Mouse (Mus musculus): ENCODE measurements at regions not wholly inside any gene's neighbourhood (a gene's known extent, or its start where the extent isn't known, plus 50 kb on each side); places are given as distances from the start of the nearest gene placed in this dataset.

DNA sequence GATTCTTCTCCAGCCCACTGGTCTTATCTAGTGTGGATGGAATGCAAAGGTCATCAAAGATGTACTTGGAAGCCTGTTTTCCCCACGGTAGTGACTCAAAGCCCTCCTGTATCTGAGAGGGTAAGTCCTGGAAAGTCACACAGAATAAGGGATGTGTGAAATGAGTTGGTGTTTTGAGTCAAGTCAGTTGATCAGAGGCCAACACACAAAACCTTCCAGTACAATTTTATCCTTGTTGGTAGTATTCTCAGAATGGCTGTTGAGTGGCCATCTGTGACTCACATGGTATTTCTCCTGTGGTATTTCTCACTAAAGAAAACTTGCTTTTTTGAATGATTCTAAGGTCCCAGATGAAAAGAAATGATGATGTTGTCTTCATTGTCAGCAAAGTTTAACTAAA lies 384.8 kb upstream of the Jag1 start:
- H3K27ac ChIP-seq (ENCODE audit: insufficient read depth, low read length), result no peak overlapping the region
- no peak for TF ChIP-seq POLR2A (IDR thresholded peaks at IDR 0.05; ENCODE audit: insufficient read depth, low read length)
- no peak for TF ChIP-seq CTCF (IDR thresholded peaks at IDR 0.05; ENCODE audit: low read depth, low read length)
- TF ChIP-seq EP300 (IDR thresholded peaks at IDR 0.05; ENCODE audit: insufficient read depth, low read depth, low read length), result no peak

DNA sequence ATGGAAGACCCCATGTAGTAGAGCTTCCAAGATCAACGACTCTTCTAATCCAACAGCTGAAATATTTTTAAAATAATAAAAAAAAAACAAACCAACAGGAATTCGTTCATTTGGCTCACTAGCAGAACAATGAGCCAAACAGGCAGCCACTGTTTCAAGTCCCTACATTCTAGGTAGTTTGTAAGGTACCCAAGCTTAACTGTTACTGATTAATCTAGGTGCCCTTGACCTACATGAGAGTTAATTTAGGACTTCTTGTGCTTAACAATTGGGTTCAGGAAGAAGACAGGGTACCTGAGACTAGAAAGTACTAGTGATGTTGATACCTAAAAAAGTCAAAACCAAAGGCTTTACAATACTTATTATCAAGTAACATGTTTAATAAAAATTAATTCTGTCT lies 381.2 kb upstream of the Jag1 start:
- H3K27me3 ChIP-seq (ENCODE audit: control insufficient read depth, insufficient read depth, low read length, poor library complexity, severe bottlenecking), result no peaks in the 10 kb centered on the region
- no peak overlapping the region for H3K9ac ChIP-seq (ENCODE audit: low read depth, poor library complexity, severe bottlenecking)
- H3K4me3 ChIP-seq (ENCODE audit: low read depth, low read length), result no peak overlapping the region
- no peak overlapping the region for H3K27ac ChIP-seq (ENCODE audit: insufficient read depth, low read length)
- no peaks in the 10 kb centered on the region for H3K4me1 ChIP-seq (ENCODE audit: control insufficient read depth, insufficient read depth, low read length)
- H3K36me3 ChIP-seq (ENCODE audit: control insufficient read depth, insufficient read depth, low read length, poor library complexity, severe bottlenecking), result no peaks in the 10 kb centered on the region
- no peak for TF ChIP-seq CTCF (IDR thresholded peaks at IDR 0.05; ENCODE audit: low read depth, low read length)
- no peak for TF ChIP-seq EP300 (IDR thresholded peaks at IDR 0.05; ENCODE audit: insufficient read depth, low read depth, low read length)
- no peak for TF ChIP-seq POLR2A (IDR thresholded peaks at IDR 0.05; ENCODE audit: insufficient read depth, low read length)
- H3K9me3 ChIP-seq (replicated peaks; ENCODE audit: control insufficient read depth, insufficient read depth, low read length, poor library complexity, severe bottlenecking), result no peaks in the 10 kb centered on the region

More for the DNA sequence above, 384.8 kb upstream of the Jag1 start:
- H3K36me3 ChIP-seq (ENCODE audit: control insufficient read depth, insufficient read depth, low read length, poor library complexity, severe bottlenecking), result no peaks in the 10 kb centered on the region
- no peak overlapping the region for H3K4me3 ChIP-seq (ENCODE audit: low read depth, low read length)
- no peaks in the 10 kb centered on the region for H3K27me3 ChIP-seq (ENCODE audit: control insufficient read depth, insufficient read depth, low read length, poor library complexity, severe bottlenecking)
- H3K9ac ChIP-seq (ENCODE audit: low read depth, poor library complexity, severe bottlenecking), result no peak overlapping the region
- H3K9me3 ChIP-seq (replicated peaks; ENCODE audit: control insufficient read depth, insufficient read depth, low read length, poor library complexity, severe bottlenecking), result no peaks in the 10 kb centered on the region
- no peaks in the 10 kb centered on the region for H3K4me1 ChIP-seq (ENCODE audit: control insufficient read depth, insufficient read depth, low read length)

DNA sequence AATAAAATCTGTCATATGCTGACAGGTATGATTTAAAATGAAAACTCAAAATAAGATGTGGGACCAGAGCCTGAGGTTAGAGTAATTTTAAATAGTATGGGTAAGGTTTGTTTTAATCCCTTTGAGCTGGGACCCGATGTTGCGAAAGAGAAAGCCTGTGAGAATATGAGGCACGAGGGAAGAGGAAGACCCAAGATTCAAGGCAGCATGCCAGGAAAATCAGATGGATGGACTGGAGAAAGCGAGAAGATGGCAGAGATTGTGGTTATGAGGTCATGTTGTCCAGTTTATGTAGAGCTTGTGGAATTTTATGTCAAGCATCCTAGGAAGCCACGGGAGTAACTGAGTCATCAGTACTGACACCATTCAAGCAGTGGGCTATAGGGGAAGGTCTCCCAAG lies 377.2 kb upstream of the Jag1 start:
- Histone ChIP-seq H3K4me1 (ENCODE audit: control insufficient read depth, insufficient read depth, low read length) (no peaks in the 10 kb centered on the region), H3K9ac (ENCODE audit: low read depth, poor library complexity, severe bottlenecking) (no peak overlapping the region), H3K9me3 (replicated peaks; ENCODE audit: control insufficient read depth, insufficient read depth, low read length, poor library complexity, severe bottlenecking) (no peaks in the 10 kb centered on the region), H3K36me3 (ENCODE audit: control insufficient read depth, insufficient read depth, low read length, poor library complexity, severe bottlenecking) (no peaks in the 10 kb centered on the region), H3K4me3 (ENCODE audit: low read depth, low read length) (no peak overlapping the region), H3K27ac (ENCODE audit: insufficient read depth, low read length) (no peak overlapping the region), H3K27me3 (ENCODE audit: control insufficient read depth, insufficient read depth, low read length, poor library complexity, severe bottlenecking) (no peaks in the 10 kb centered on the region)
- TF ChIP-seq CTCF (IDR thresholded peaks at IDR 0.05; ENCODE audit: low read depth, low read length), result no peak
- TF ChIP-seq POLR2A (IDR thresholded peaks at IDR 0.05; ENCODE audit: insufficient read depth, low read length), result no peak
- TF ChIP-seq EP300 (IDR thresholded peaks at IDR 0.05; ENCODE audit: insufficient read depth, low read depth, low read length), result no peak

DNA sequence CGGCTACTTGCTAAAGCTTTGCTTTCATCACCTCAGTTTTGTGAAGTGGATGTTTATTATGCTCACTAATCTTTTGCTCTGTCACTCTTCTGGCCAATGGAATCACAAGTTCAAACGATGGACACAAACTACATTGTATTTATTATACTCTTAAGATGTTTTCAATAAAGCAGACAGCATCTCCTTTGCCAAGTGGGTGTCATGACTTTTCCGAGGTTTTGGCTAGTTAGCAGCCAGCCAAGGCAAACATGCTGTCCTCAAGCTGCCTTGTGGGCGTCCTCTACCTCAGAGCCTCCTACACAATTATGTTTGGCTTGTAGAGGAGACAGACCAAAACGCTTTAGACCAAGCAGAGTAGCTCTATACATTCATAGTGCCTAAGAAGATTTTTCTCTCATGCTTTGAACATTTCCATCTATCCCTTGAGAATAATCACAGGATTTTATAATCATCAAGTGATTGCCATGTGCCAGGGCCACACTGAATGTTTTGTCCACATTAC lies 372.8 kb upstream of the Jag1 start:
- TF ChIP-seq POLR2A (IDR thresholded peaks at IDR 0.05; ENCODE audit: insufficient read depth, low read length), result no peak
- no peak for TF ChIP-seq CTCF (IDR thresholded peaks at IDR 0.05; ENCODE audit: low read depth, low read length)
- no peak for TF ChIP-seq EP300 (IDR thresholded peaks at IDR 0.05; ENCODE audit: insufficient read depth, low read depth, low read length)
- Histone ChIP-seq H3K36me3 (ENCODE audit: control insufficient read depth, insufficient read depth, low read length, poor library complexity, severe bottlenecking) (no peaks in the 10 kb centered on the region), H3K9me3 (replicated peaks; ENCODE audit: control insufficient read depth, insufficient read depth, low read length, poor library complexity, severe bottlenecking) (no peaks in the 10 kb centered on the region), H3K27ac (ENCODE audit: insufficient read depth, low read length) (no peak overlapping the region), H3K4me1 (ENCODE audit: control insufficient read depth, insufficient read depth, low read length) (no peaks in the 10 kb centered on the region), H3K27me3 (ENCODE audit: control insufficient read depth, insufficient read depth, low read length, poor library complexity, severe bottlenecking) (no peaks in the 10 kb centered on the region), H3K4me3 (ENCODE audit: low read depth, low read length) (no peak overlapping the region), H3K9ac (ENCODE audit: low read depth, poor library complexity, severe bottlenecking) (no peak overlapping the region)

DNA sequence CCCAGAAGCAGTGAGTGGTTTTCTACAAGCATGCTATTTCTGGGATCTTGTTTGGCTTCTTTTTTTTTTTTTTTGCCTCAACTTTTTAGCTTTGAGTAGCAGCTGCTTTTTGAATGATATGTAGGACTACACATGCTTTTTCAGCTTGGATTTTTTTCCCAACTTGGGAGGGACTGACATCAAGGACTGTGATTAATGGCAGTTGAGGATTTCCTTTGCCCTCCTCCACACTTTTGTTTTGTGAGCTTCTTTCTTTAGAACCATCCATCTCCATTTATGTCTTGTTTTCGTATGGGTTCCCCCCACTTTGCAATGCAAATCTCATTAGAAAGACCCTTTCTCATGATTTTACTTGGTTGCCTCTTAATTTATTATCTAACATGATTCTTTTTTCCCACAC lies 352.3 kb upstream of the Jag1 start:
- Histone ChIP-seq H3K36me3 (ENCODE audit: control insufficient read depth, insufficient read depth, low read length, poor library complexity, severe bottlenecking) (no peaks in the 10 kb centered on the region), H3K4me3 (ENCODE audit: low read depth, low read length) (no peak overlapping the region), H3K9me3 (replicated peaks; ENCODE audit: control insufficient read depth, insufficient read depth, low read length, poor library complexity, severe bottlenecking) (no peaks in the 10 kb centered on the region), H3K9ac (ENCODE audit: low read depth, poor library complexity, severe bottlenecking) (no peak overlapping the region), H3K27ac (ENCODE audit: insufficient read depth, low read length) (no peak overlapping the region), H3K27me3 (ENCODE audit: control insufficient read depth, insufficient read depth, low read length, poor library complexity, severe bottlenecking) (no peaks in the 10 kb centered on the region), H3K4me1 (ENCODE audit: control insufficient read depth, insufficient read depth, low read length) (no peaks in the 10 kb centered on the region)
- TF ChIP-seq POLR2A (IDR thresholded peaks at IDR 0.05; ENCODE audit: insufficient read depth, low read length) (no peak), CTCF (IDR thresholded peaks at IDR 0.05; ENCODE audit: low read depth, low read length) (no peak), EP300 (IDR thresholded peaks at IDR 0.05; ENCODE audit: insufficient read depth, low read depth, low read length) (no peak)

DNA sequence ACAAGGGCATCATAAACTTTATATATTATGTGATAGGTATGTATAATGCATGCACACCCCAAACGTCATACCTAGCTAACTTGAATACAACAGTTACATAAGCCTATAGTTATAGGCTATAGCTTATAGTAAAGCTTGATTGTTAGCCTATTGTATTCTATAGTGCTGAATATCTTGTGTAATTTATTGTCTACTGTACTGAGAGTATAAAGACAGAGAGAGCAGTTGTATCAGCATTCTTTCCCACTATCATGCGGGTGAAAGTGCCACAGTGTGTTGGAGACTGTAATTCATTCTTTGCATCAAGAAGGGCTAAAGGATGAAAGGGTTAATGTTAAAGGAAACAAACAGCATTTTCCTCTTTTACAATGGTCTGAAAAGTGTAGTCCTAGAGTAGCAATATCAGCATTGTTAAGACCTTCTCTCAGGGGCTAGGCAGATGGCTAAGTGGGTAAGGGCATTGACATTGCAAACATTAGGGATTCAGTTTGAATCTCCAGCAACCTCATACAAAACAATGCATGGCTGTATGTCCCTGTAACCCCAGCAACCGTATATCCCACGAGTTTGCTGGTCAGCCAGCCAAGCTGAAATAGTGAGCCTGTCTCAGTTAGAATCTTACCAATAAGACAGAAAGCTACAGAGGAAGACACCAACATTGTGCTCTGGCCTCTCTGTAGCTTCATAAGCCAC lies 340.8 kb upstream of the Jag1 start:
- Histone ChIP-seq H3K27me3 (ENCODE audit: control insufficient read depth, insufficient read depth, low read length, poor library complexity, severe bottlenecking) (no peaks in the 10 kb centered on the region; the same call in 1 of the 2 replicates), H3K4me3 (ENCODE audit: low read depth, low read length) (no peak overlapping the region)
- no peak for TF ChIP-seq POLR2A (IDR thresholded peaks at IDR 0.05; ENCODE audit: insufficient read depth, low read length)
- TF ChIP-seq CTCF (IDR thresholded peaks at IDR 0.05; ENCODE audit: low read depth, low read length), result no peak
- no peak for TF ChIP-seq EP300 (IDR thresholded peaks at IDR 0.05; ENCODE audit: insufficient read depth, low read depth, low read length)

More for the DNA sequence above, 340.8 kb upstream of the Jag1 start:
- Histone ChIP-seq H3K27ac (ENCODE audit: insufficient read depth, low read length) (no peak overlapping the region), H3K9me3 (replicated peaks; ENCODE audit: control insufficient read depth, insufficient read depth, low read length, poor library complexity, severe bottlenecking) (no peaks in the 10 kb centered on the region), H3K9ac (ENCODE audit: low read depth, poor library complexity, severe bottlenecking) (no peak overlapping the region), H3K36me3 (ENCODE audit: control insufficient read depth, insufficient read depth, low read length, poor library complexity, severe bottlenecking) (no peaks in the 10 kb centered on the region), H3K4me1 (ENCODE audit: control insufficient read depth, insufficient read depth, low read length) (no peaks in the 10 kb centered on the region)
